Mouse (Mus musculus): ENCODE measurements at regions not wholly inside any gene's neighbourhood (a gene's known extent, or its start where the extent isn't known, plus 50 kb on each side); places are given as distances from the start of the nearest gene placed in this dataset.

GRCm38 (mm10) chr17:88142003-88142402 is 76.9 kb upstream of the Fbxo11 start:
- no peak for ATAC-seq (replicated peaks; ENCODE audit: insufficient number of reproducible peaks, low FRiP score, low TSS enrichment)
- Histone ChIP-seq H3K9me3 (replicated peaks; ENCODE audit: control insufficient read depth, low read length) (no peaks in the 10 kb centered on the region), H3K4me2 (peak overlapping the region; percentile 27; the same call in 1 of the 2 replicates), H3K9ac (ENCODE audit: low read depth, low read length) (no peak overlapping the region), H3K4me1 (ENCODE audit: control insufficient read depth, insufficient read depth, low read length) (no peaks in the 10 kb centered on the region), H3K36me3 (ENCODE audit: control insufficient read depth, insufficient read depth, low read length) (no peaks in the 10 kb centered on the region), H3K4me3 (ENCODE audit: low read depth, low read length) (no peak overlapping the region), H3K27ac (ENCODE audit: low read depth, low read length) (no peak overlapping the region), H3K27me3 (ENCODE audit: control insufficient read depth, insufficient read depth, low read length) (no peaks in the 10 kb centered on the region)
- 46% methylated on average over 8 of the region's 8 CpGs for WGBS (ENCODE audit: insufficient replicate concordance)

- H3K4me1 ChIP-seq (ENCODE audit: control insufficient read depth, insufficient read depth, low read length), result no peaks in the 10 kb centered on the region
- no peaks in the 10 kb centered on the region for H3K36me3 ChIP-seq (ENCODE audit: control insufficient read depth, insufficient read depth, low read length)
- 74% methylated on average over 3 of the region's 3 CpGs for WGBS (ENCODE audit: insufficient replicate concordance)
These were observed 77.7 kb upstream of the Fbxo11 start for GRCm38 (mm10) chr17:88142809-88143208.

GRCm38 (mm10) chr17:88143378-88143943 is 78.4 kb upstream of the Fbxo11 start:
- no peak for ATAC-seq (replicated peaks; ENCODE audit: insufficient number of reproducible peaks, low FRiP score, low TSS enrichment)
- Histone ChIP-seq H3K4me3 (ENCODE audit: low read depth, low read length) (no peak overlapping the region), H3K9me3 (replicated peaks; ENCODE audit: control insufficient read depth, low read length) (no peaks in the 10 kb centered on the region), H3K4me2 (no peak overlapping the region), H3K9ac (ENCODE audit: low read depth, low read length) (no peak overlapping the region), H3K36me3 (ENCODE audit: control insufficient read depth, insufficient read depth, low read length) (no peaks in the 10 kb centered on the region), H3K4me1 (ENCODE audit: control insufficient read depth, insufficient read depth, low read length) (no peaks in the 10 kb centered on the region), H3K27ac (ENCODE audit: low read depth, low read length) (no peak overlapping the region), H3K27me3 (ENCODE audit: control insufficient read depth, insufficient read depth, low read length) (no peaks in the 10 kb centered on the region)
- WGBS (ENCODE audit: insufficient replicate concordance), result 70% methylated on average over 3 of the region's 3 CpGs

More at GRCm38 (mm10) chr17:88142809-88143208, 77.7 kb upstream of the Fbxo11 start:
- Histone ChIP-seq H3K9me3 (replicated peaks; ENCODE audit: control insufficient read depth, low read length) (no peaks in the 10 kb centered on the region), H3K4me3 (ENCODE audit: low read depth, low read length) (no peak overlapping the region), H3K27me3 (ENCODE audit: control insufficient read depth, insufficient read depth, low read length) (no peaks in the 10 kb centered on the region), H3K4me2 (no peak overlapping the region), H3K9ac (ENCODE audit: low read depth, low read length) (no peak overlapping the region), H3K27ac (ENCODE audit: low read depth, low read length) (no peak overlapping the region)
- ATAC-seq (replicated peaks; ENCODE audit: insufficient number of reproducible peaks, low FRiP score, low TSS enrichment), result no peak

- H3K27ac ChIP-seq (ENCODE audit: low read depth, low read length), result no peak overlapping the region
- no peak overlapping the region for H3K4me3 ChIP-seq (ENCODE audit: low read depth, low read length)
- H3K9ac ChIP-seq (ENCODE audit: low read depth, low read length), result no peak overlapping the region
- 21% methylated on average over 6 of the region's 6 CpGs for WGBS (ENCODE audit: insufficient replicate concordance)
- H3K4me2 ChIP-seq, result no peak overlapping the region
- H3K9me3 ChIP-seq (replicated peaks; ENCODE audit: control insufficient read depth, low read length), result no peaks in the 10 kb centered on the region
- no peaks in the 10 kb centered on the region; the same call in 1 of the 2 replicates for H3K36me3 ChIP-seq (ENCODE audit: control insufficient read depth, insufficient read depth, low read length)
- no peaks in the 10 kb centered on the region for H3K27me3 ChIP-seq (ENCODE audit: control insufficient read depth, insufficient read depth, low read length)
- H3K4me1 ChIP-seq (ENCODE audit: control insufficient read depth, insufficient read depth, low read length), result no peaks in the 10 kb centered on the region
- ATAC-seq (replicated peaks; ENCODE audit: insufficient number of reproducible peaks, low FRiP score, low TSS enrichment), result no peak
These were observed 93.5 kb upstream of the Fbxo11 start for GRCm38 (mm10) chr17:88158550-88158949.

GRCm38 (mm10) chr17:88159212-88159668 is 94.1 kb upstream of the Fbxo11 start:
- H3K4me3 ChIP-seq (ENCODE audit: low read depth, low read length), result no peak overlapping the region
- ATAC-seq (replicated peaks; ENCODE audit: insufficient number of reproducible peaks, low FRiP score, low TSS enrichment), result no peak
- H3K27me3 ChIP-seq (ENCODE audit: control insufficient read depth, insufficient read depth, low read length), result no peaks in the 10 kb centered on the region
- no peaks in the 10 kb centered on the region for H3K9me3 ChIP-seq (replicated peaks; ENCODE audit: control insufficient read depth, low read length)
- H3K4me2 ChIP-seq, result peak overlapping the region; percentile 43
- H3K27ac ChIP-seq (ENCODE audit: low read depth, low read length), result no peak overlapping the region
- 7% methylated on average over 11 of the region's 11 CpGs for WGBS (ENCODE audit: insufficient replicate concordance)
- no peaks in the 10 kb centered on the region for H3K4me1 ChIP-seq (ENCODE audit: control insufficient read depth, insufficient read depth, low read length)
- H3K36me3 ChIP-seq (ENCODE audit: control insufficient read depth, insufficient read depth, low read length), result no peaks in the 10 kb centered on the region; the same call in 1 of the 2 replicates
- H3K9ac ChIP-seq (ENCODE audit: low read depth, low read length), result no peak overlapping the region

GRCm38 (mm10) chr17:88159851-88160676 is 95.0 kb upstream of the Fbxo11 start:
- 42% methylated on average over 19 of the region's 19 CpGs for WGBS (ENCODE audit: insufficient replicate concordance)
- no peaks in the 10 kb centered on the region for H3K4me1 ChIP-seq (ENCODE audit: control insufficient read depth, insufficient read depth, low read length)
- H3K36me3 ChIP-seq (ENCODE audit: control insufficient read depth, insufficient read depth, low read length), result no peaks in the 10 kb centered on the region; the same call in 1 of the 2 replicates
- no peaks in the 10 kb centered on the region for H3K9me3 ChIP-seq (replicated peaks; ENCODE audit: control insufficient read depth, low read length)
- H3K27ac ChIP-seq (ENCODE audit: low read depth, low read length), result no peak overlapping the region
- H3K4me3 ChIP-seq (ENCODE audit: low read depth, low read length), result no peak overlapping the region
- H3K27me3 ChIP-seq (ENCODE audit: control insufficient read depth, insufficient read depth, low read length), result no peaks in the 10 kb centered on the region
- H3K9ac ChIP-seq (ENCODE audit: low read depth, low read length), result no peak overlapping the region
- H3K4me2 ChIP-seq, result peak overlapping the region; percentile 43
- no peak for ATAC-seq (replicated peaks; ENCODE audit: insufficient number of reproducible peaks, low FRiP score, low TSS enrichment)

GRCm38 (mm10) chr17:88160677-88161001 is 95.5 kb upstream of the Fbxo11 start:
- Histone ChIP-seq H3K36me3 (ENCODE audit: control insufficient read depth, insufficient read depth, low read length) (no peaks in the 10 kb centered on the region), H3K4me1 (ENCODE audit: control insufficient read depth, insufficient read depth, low read length) (no peaks in the 10 kb centered on the region), H3K9ac (ENCODE audit: low read depth, low read length) (no peak overlapping the region), H3K4me2 (peak overlapping the region; percentile 16; the same call in 1 of the 2 replicates), H3K27me3 (ENCODE audit: control insufficient read depth, insufficient read depth, low read length) (no peaks in the 10 kb centered on the region), H3K4me3 (ENCODE audit: low read depth, low read length) (no peak overlapping the region), H3K27ac (ENCODE audit: low read depth, low read length) (no peak overlapping the region), H3K9me3 (replicated peaks; ENCODE audit: control insufficient read depth, low read length) (no peaks in the 10 kb centered on the region)
- WGBS (ENCODE audit: insufficient replicate concordance), result 76% methylated on average over 14 of the region's 14 CpGs
- ATAC-seq (replicated peaks; ENCODE audit: insufficient number of reproducible peaks, low FRiP score, low TSS enrichment), result no peak

GRCm38 (mm10) chr17:88161766-88162165 is 96.7 kb upstream of the Fbxo11 start:
- Histone ChIP-seq H3K4me2 (no peak overlapping the region), H3K4me1 (ENCODE audit: control insufficient read depth, insufficient read depth, low read length) (no peaks in the 10 kb centered on the region), H3K27me3 (ENCODE audit: control insufficient read depth, insufficient read depth, low read length) (no peaks in the 10 kb centered on the region), H3K36me3 (ENCODE audit: control insufficient read depth, insufficient read depth, low read length) (no peaks in the 10 kb centered on the region), H3K9ac (ENCODE audit: low read depth, low read length) (no peak overlapping the region), H3K9me3 (replicated peaks; ENCODE audit: control insufficient read depth, low read length) (no peaks in the 10 kb centered on the region), H3K4me3 (ENCODE audit: low read depth, low read length) (no peak overlapping the region), H3K27ac (ENCODE audit: low read depth, low read length) (no peak overlapping the region)
- ATAC-seq (replicated peaks; ENCODE audit: insufficient number of reproducible peaks, low FRiP score, low TSS enrichment), result no peak
- WGBS (ENCODE audit: insufficient replicate concordance), result 88% methylated on average over 8 of the region's 8 CpGs
